Mouse (Mus musculus) midbrain, embryonic 12.5 days (tissue): ENCODE measurements around the gene Glyctk. TPM values are rescaled to one million over a fixed set of nuclear protein-coding genes. Genes with fewer than 3 reads are reported as not detected.
"Not testable (repeated sequence)": the region's sequence is repeated elsewhere in the genome, so short reads cannot be mapped to it uniquely, and the experiment has no call there.

Experiments used
- ATAC-seq: fragments of 200-750 bp; cut with Nextera tagmentation; 2 replicates; pipeline ENCODE4 v1.8.0; 2017; ENCODE audit warnings: low read depth, moderate TSS enrichment, moderate library complexity; ENCODE audit not compliant: low FRiP score
- H3K27ac ChIP-seq: fragments of 300-500 bp; sonication (generic); replicated peaks from 2 replicates; pipeline ENCODE4 v1.5.1; 2016; ENCODE audit warnings: mild to moderate bottlenecking
- H3K27me3 ChIP-seq: fragments of 300-500 bp; sonication (generic); 2 replicates; pipeline ENCODE4 v1.6.1; 2016; ENCODE audit warnings: mild to moderate bottlenecking
- H3K36me3 ChIP-seq: fragments of 300-500 bp; sonication (generic); 2 replicates; pipeline ENCODE4 v1.6.1; 2016
- H3K4me1 ChIP-seq: fragments of 300-500 bp; sonication (generic); 2 replicates; pipeline ENCODE4 v1.6.1; 2016
- H3K4me2 ChIP-seq: fragments of 300-500 bp; sonication (generic); replicated peaks from 2 replicates; pipeline ENCODE4 v1.6.1; 2016; ENCODE audit warnings: mild to moderate bottlenecking, moderate library complexity
- H3K4me3 ChIP-seq: fragments of 300-500 bp; sonication (generic); 2 replicates; pipeline ENCODE4 v1.5.1; 2016; ENCODE audit warnings: mild to moderate bottlenecking
- H3K9ac ChIP-seq: fragments of 300-500 bp; sonication (generic); replicated peaks from 2 replicates; pipeline ENCODE4 v1.6.1; 2016; ENCODE audit warnings: mild to moderate bottlenecking, moderate library complexity
- H3K9me3 ChIP-seq: fragments of 300-500 bp; sonication (generic); 2 replicates; pipeline ENCODE4 v1.6.1; 2016; ENCODE audit warnings: mild to moderate bottlenecking
- WGBS: fragments of 180-500 bp; shearing (Covaris S2); methylation state at CpG from one replicate; pipeline ENCODE4 v1.1.7; 2016; 5-methylcytosine and 5-hydroxymethylcytosine counted together
- polyA plus RNA-seq: library from polyadenylated mRNA; unstranded; fragments of >200 nt; fragmentation: Nextera tagmentation; extraction: Ambion mirVana; gene quantifications from 2 replicates; pipeline ENCODE4 v1.2.1, GENCODE M21; 2016

The Glyctk gene
- polyA plus RNA-seq, 1 experiment from 2014 or later = 11.0 TPM

DNA sequence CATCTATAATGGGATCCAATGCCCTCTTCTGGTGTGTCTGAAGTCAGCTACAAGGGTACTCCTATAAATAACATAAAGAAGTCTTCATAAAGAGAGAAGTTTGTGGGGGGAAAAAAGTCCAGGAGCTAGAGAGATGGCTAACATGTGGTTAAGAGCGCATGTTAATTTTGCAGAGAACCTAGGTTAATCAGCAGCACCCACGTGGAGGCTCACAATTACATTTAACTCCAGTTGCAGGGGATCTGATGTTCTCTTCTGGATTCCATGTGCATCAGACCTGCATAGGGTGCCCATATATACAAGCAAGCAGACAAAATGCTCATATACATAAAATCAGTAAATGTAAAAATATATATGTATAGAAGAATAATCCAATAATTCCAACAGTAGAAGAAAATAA, 15.4 kb upstream of the Glyctk start:
- Histone ChIP-seq H3K4me3 (peak overlapping the region; percentile 93), H3K27ac (no peak overlapping the region), H3K36me3 (peaks cover 23% of the 10 kb centered on the region), H3K9me3 (no peaks in the 10 kb centered on the region), H3K27me3 (0 out of 2 replicates have a peak, but pooled peaks cover 3% of the 10 kb centered on the region), H3K4me2 (peak overlapping the region; percentile 83), H3K9ac (no peak overlapping the region), H3K4me1 (peaks cover 28% of the 10 kb centered on the region)
- 76% methylated on average over 2 of the region's 2 CpGs for WGBS
- ATAC-seq = no peak

DNA sequence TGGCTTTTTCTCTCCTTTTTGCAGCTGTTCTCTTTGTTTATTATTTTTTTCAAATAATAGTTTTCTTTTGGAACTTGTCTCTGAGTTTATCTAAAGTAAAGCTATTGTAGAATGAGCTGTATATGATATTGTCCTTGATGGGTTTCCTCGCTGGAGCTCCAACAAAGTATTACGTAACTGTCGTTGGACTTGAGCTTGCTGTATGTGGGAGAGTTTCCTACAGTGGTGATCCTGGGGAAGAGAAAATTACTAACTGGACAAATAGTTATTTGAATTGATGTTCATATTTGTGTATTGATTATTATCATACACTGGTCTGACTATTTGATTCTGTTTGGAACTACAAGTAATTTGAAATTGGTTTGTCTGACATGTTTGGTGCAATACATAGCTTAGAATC, 14.6 kb upstream of the Glyctk start:
- no peaks in the 10 kb centered on the region for H3K9me3 ChIP-seq
- H3K4me3 ChIP-seq = peak overlapping the region; percentile 93
- H3K4me2 ChIP-seq = peak overlapping the region; percentile 83
- no peak for ATAC-seq
- H3K27ac ChIP-seq = no peak overlapping the region
- peaks cover 15% of the 10 kb centered on the region for H3K36me3 ChIP-seq
- 38% methylated on average over 3 of the region's 3 CpGs for WGBS
- H3K9ac ChIP-seq = peak overlapping the region; percentile 96
- peaks cover 28% of the 10 kb centered on the region for H3K4me1 ChIP-seq
- H3K27me3 ChIP-seq = 0 out of 2 replicates have a peak, but pooled peaks cover 3% of the 10 kb centered on the region

DNA sequence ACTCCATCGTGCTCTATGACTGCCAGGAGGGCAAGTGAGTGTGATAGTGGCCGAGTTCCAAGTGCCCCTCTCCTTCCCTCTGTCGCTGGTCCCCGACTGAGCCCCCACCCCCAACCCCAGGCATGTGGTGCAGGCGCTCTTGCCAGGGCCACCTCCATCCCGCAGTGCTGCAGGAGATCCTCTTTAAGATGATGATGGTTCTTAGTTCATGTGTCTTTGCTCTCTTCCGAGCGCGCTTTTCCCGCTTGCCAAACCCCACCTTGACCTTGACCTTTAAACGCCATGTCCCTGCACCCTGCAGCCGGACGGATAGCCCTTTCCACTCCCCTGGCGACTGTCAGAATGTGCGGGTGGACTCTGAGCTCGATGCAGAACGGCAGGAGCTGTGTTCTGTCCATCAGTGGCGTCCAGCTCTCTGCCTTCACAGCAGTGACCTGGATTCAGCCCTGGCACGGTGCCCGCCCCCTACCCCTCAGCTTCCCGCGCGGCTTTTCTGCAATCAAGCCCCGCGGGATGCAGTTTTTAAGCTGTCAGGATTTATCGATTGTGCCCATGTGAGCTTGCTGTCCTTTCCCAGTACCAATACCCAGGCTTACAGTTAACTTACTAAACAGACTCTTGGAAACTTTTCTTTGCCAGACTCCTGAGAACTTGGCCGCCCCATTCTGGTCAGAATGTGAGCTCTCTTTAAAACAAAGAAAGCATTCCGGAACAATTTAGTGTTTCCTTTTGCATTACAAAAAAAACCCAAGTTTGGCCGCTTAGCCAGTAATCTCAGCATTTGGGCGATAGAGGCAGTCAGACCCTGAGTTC, 13.6 kb upstream of the Glyctk start:
- H3K27me3 ChIP-seq = 0 out of 2 replicates have a peak, but pooled peaks cover 3% of the 10 kb centered on the region
- peak overlapping the region; percentile 83 for H3K4me2 ChIP-seq
- H3K36me3 ChIP-seq = peaks cover 5% of the 10 kb centered on the region
- H3K4me3 ChIP-seq = peak overlapping the region; percentile 93
- no peaks in the 10 kb centered on the region for H3K9me3 ChIP-seq
- H3K4me1 ChIP-seq = peaks cover 28% of the 10 kb centered on the region
- peak overlapping the region; percentile 96 for H3K9ac ChIP-seq
- under 1% methylated on average over 30 of the region's 30 CpGs for WGBS
- ATAC-seq = peak; percentile 64
- peak overlapping the region; percentile 97 for H3K27ac ChIP-seq

DNA sequence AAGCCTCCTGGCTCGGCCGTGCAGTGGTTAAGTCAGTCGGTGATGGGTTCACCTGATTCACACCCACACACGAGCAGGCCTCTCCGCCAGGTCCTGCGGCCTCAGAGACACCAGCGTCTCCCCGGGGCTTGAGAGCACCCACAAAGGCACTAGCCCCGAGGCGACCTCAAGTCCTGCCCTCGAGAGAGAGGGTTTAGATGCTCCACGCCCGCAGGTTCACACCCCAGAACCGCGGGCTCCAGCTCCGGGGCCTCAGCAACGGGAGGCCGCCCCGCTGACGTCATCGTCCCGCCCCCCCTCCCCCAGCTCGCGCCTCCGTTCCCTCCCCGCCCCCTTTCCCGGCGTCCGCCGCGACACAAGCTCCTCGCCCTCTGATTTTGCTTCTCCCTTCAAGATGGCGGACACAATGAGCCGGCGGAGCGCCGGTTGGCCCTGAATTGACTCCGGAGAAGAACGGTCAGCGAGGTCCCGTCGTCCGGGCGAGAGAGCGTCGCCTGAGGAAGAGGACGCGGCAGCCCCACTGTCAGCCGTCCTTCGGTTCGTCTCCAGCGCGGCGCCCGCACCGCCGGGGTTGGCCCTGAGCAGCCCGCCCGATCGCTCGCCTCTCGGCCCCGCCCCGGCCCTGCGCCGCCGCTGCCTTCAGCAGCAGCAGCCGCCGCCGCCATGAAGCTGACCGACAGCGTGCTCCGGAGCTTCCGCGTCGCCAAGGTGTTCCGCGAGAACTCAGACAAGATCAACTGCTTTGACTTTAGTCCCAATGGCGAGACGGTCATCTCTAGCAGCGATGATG, 12.8 kb upstream of the Glyctk start, which contains the start of gene Wdr82:
Wdr82 (plus strand) TSS at position 373 of the 790 bp plus-strand sequence.
- H3K4me2 ChIP-seq = peak within 1 kb of the TSS; percentile 83
- under 1% methylated on average over 79 of the region's 81 CpGs for WGBS

DNA sequence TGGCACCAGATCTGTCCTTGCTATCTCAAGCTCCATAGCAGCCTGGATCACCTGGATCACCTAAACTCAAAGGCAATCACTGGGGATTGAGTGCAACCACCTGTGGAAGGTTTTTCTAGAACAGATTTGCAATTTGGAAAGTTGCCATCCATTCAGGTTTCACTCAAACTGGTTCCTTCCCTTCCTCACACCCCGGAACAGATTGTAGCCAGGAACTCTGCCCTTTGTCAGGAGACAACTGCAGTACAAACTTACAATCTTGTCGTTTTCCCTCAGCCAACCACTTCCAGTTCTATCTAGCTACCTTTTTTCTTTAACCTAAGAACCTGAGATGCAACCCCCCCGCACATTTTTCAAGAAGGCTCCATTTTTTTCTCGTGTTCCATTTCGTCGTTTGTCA, 12.0 kb upstream of the Glyctk start:
- H3K4me1 ChIP-seq = peaks cover 28% of the 10 kb centered on the region
- H3K9ac ChIP-seq = peak overlapping the region; percentile 96; the same call in 1 of the 2 replicates
- 38% methylated on average over 6 of the region's 6 CpGs for WGBS

More for the DNA sequence above, 12.8 kb upstream of the Glyctk start, which contains the start of gene Wdr82:
- ATAC-seq = peak; percentile 89
- Histone ChIP-seq H3K4me1 (peaks cover 28% of the 10 kb centered on the region), H3K36me3 (no peaks in the 10 kb centered on the region; the same call in 1 of the 2 replicates), H3K4me3 (peak within 1 kb of the TSS; percentile 93), H3K27ac (peak within 1 kb of the TSS; percentile 97), H3K9ac (peak within 1 kb of the TSS; percentile 96), H3K9me3 (no peaks in the 10 kb centered on the region), H3K27me3 (0 out of 2 replicates have a peak, but pooled peaks cover 3% of the 10 kb centered on the region)

DNA sequence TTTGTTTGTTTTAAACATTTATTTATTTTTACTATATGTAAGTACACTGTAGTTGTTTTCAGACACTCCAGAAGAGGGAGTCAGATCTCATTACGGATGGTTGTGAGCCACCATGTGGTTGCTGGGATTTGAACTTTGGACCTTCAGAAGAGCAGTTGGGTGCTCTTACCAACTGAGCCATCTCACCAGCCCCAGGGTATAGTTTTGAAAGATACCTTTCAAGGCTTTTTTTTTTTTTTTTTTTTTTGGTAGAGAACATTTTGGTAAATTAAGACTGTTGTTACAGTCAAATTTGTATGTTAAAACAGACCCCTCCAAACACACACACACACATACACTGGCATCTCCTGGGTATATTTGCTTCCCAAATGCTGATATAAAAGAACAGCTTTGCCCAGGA, 11.1 kb upstream of the Glyctk start:
- not testable (repeated sequence) for H3K9ac ChIP-seq, H3K27me3 ChIP-seq, H3K9me3 ChIP-seq, H3K4me2 ChIP-seq, ATAC-seq, H3K27ac ChIP-seq, H3K4me3 ChIP-seq, H3K36me3 ChIP-seq
- WGBS = 78% methylated on average over 1 of the region's 1 CpGs
- H3K4me1 ChIP-seq = peaks cover 21% of the 10 kb centered on the region

More for the DNA sequence above, 12.0 kb upstream of the Glyctk start:
- ATAC-seq = no peak
- Histone ChIP-seq H3K9me3 (no peaks in the 10 kb centered on the region), H3K36me3 (no peaks in the 10 kb centered on the region; the same call in 1 of the 2 replicates), H3K27ac (no peak overlapping the region), H3K4me3 (peak overlapping the region; percentile 93; the same call in 1 of the 2 replicates), H3K4me2 (peak overlapping the region; percentile 83), H3K27me3 (0 out of 2 replicates have a peak, but pooled peaks cover 3% of the 10 kb centered on the region)

DNA sequence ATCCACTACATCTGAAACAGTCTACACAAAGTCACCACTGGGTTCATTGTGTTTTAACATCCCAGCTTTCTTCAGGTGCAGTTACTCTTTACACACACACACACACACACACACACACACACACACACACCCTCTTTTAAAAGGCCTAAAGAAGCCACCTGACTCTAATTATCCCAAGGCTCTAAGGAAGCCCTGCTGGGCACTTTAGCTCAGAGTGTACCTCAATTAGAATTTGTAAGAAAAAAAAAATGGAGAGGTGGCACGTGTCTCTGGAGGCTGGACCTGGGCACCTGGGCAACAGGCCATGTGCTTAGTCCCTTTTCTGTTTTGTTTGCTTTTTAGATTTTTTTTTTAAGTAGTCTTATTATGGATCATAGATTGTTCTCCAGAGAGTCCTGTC, 9.8 kb upstream of the Glyctk start:
- no peak for ATAC-seq

DNA sequence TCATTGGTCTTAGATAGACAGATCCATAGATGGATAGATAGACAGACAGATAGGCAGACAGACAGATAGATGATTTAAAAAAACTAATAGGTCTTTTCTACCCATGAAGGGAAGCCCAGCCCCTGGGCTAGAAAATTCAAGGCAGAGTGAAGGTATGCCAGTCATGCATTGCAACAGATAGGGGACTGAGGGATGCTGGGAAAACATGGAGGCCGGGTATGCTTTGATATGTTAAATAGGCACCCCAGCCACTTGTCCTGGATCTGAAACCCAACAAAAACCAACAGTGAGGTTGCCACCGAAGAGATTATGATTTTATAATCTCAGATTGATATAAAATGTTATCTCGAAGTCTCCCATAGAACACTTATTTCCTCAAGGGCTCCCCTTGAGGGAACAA, 9.3 kb upstream of the Glyctk start:
- H3K27me3 ChIP-seq = 0 out of 2 replicates have a peak, but pooled peaks cover 3% of the 10 kb centered on the region
- H3K4me1 ChIP-seq = peaks cover 8% of the 10 kb centered on the region; the same call in 1 of the 2 replicates
- no peaks in the 10 kb centered on the region for H3K36me3 ChIP-seq
- no peaks in the 10 kb centered on the region for H3K9me3 ChIP-seq
- no peak overlapping the region for H3K4me3 ChIP-seq
- no peak for ATAC-seq
- no peak overlapping the region for H3K4me2 ChIP-seq
- H3K9ac ChIP-seq = no peak overlapping the region
- 83% methylated on average over 3 of the region's 3 CpGs for WGBS
- no peak overlapping the region for H3K27ac ChIP-seq

More for the DNA sequence above, 9.8 kb upstream of the Glyctk start:
- H3K9ac ChIP-seq = no peak overlapping the region
- H3K4me2 ChIP-seq = no peak overlapping the region
- WGBS = 42% methylated on average over 1 of the region's 1 CpGs
- H3K9me3 ChIP-seq = no peaks in the 10 kb centered on the region
- H3K4me1 ChIP-seq = peaks cover 9% of the 10 kb centered on the region
- no peak overlapping the region for H3K4me3 ChIP-seq
- no peaks in the 10 kb centered on the region for H3K36me3 ChIP-seq
- H3K27me3 ChIP-seq = 0 out of 2 replicates have a peak, but pooled peaks cover 3% of the 10 kb centered on the region
- H3K27ac ChIP-seq = no peak overlapping the region

DNA sequence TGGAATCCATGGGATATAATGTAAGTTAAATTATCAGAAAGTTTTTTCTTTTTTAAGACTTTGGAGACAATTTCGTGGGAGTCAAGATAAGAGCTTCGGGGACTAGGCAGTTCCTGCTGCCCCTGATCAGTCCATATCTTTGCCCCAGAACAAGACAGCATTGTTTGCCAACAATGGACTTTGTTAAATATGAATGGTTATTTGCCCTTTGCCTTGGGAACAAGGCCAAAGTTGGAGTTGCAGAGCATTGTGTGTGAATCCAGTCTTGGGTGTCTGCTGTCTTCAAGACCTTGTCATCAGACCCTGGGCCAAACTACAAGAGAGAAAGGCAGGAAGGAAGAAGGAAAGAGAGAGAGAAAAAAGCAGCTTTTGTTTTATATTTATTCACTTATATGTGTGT, 8.8 kb upstream of the Glyctk start:
- H3K27ac ChIP-seq = no peak overlapping the region
- no peaks in the 10 kb centered on the region for H3K9me3 ChIP-seq
- 83% methylated on average over 2 of the region's 2 CpGs for WGBS
- no peaks in the 10 kb centered on the region for H3K36me3 ChIP-seq
- H3K4me2 ChIP-seq = no peak overlapping the region
- H3K4me3 ChIP-seq = no peak overlapping the region
- no peak for ATAC-seq
- 0 out of 2 replicates have a peak, but pooled peaks cover 3% of the 10 kb centered on the region for H3K27me3 ChIP-seq
- H3K4me1 ChIP-seq = peaks cover 8% of the 10 kb centered on the region; the same call in 1 of the 2 replicates
- H3K9ac ChIP-seq = no peak overlapping the region

DNA sequence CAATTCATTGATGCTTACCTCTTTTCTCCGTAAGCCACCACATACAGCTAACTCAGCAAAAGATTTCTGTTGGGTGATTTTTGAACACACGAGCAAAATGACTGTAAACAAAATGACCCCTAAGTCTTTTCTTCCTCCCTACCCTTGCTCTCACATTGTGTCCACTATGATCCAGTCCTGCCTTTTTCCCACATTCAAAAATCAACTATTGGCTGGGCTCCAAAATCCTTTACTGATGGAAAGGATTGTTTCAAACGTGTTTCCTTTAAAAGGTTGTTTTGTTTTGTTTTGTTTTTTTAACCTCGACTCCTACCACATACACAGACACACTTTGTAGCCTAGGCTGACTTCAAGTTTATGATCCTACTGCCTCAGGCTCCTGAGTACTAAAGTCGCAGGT, 2.5 kb upstream of the Glyctk start:
- Histone ChIP-seq H3K9ac (peak overlapping the region; percentile 59), H3K27ac (peak overlapping the region; percentile 97), H3K9me3 (no peaks in the 10 kb centered on the region), H3K4me2 (peak overlapping the region; percentile 64), H3K36me3 (no peaks in the 10 kb centered on the region), H3K27me3 (no peaks in the 10 kb centered on the region), H3K4me1 (peaks cover 22% of the 10 kb centered on the region), H3K4me3 (peak overlapping the region; percentile 53)
- ATAC-seq = no peak
- WGBS = 46% methylated on average over 5 of the region's 5 CpGs

DNA sequence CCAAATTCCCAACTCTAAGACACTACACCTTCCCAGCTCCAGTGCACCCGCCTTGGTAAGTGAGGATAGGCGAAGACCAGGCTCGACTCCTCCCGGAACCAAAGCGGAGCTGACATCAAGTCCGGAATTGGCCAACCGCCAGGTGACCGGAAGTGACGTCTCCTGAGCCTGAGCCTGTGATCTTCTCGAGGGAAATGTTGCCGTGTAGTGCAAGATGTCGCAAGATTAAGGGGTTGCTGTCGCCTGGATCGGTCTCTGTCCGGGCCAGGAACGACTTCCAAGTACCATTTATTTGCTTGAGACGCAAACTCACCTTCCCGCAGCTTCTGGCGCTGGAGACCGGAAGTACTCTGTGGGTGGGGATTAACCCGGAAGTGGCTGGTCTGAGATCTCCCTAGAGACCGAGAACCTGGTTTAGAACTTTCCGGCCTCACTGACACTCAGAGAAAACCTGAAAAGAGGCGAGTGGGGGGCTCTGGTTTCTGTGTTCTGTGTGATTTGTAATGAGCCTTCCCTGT, 1.9 kb upstream of the Glyctk start:
- Histone ChIP-seq H3K27me3 (no peaks in the 10 kb centered on the region), H3K9ac (peak overlapping the region; percentile 59), H3K9me3 (no peaks in the 10 kb centered on the region), H3K4me1 (peaks cover 26% of the 10 kb centered on the region), H3K4me2 (peak overlapping the region; percentile 64), H3K27ac (peak overlapping the region; percentile 97), H3K36me3 (no peaks in the 10 kb centered on the region), H3K4me3 (peak overlapping the region; percentile 53)
- peak; percentile 71 for ATAC-seq
- WGBS = under 1% methylated on average over 24 of the region's 24 CpGs
